Mouse (Mus musculus) stomach, postnatal 0 days (tissue): ENCODE data around the gene Krtcap2.

ENCODE experiments used
- CTCF ChIP-seq: IDR thresholded peaks from 2 replicates; pipeline ENCODE4 v1.5.1; 2016; ENCODE audit warnings: antibody characterized with exemption, low read depth, mild to moderate bottlenecking, moderate library complexity
- EP300 ChIP-seq: optimal IDR thresholded peaks from 2 replicates; pipeline ENCODE3; 2016; ENCODE audit warnings: antibody characterized with exemption

GRCm38 (mm10) chr3:89218271-89218670 is 27.5 kb upstream of the Krtcap2 start:
- TF ChIP-seq CTCF (no peak), EP300 (no peak)
